Mouse (Mus musculus) liver, adult 2 months (tissue): ENCODE results near the gene Gna13. TPM values are rescaled to one million over a fixed set of nuclear protein-coding genes. Genes with fewer than 3 reads are reported as not detected.

Experiments
- DNase-seq: peaks from one replicate; pipeline ENCODE4 v3.0.0-alpha.2; 2011; ENCODE audit warnings: low read depth, low spot score; ENCODE audit errors: extremely low read depth
- H3K27ac ChIP-seq: fragments of 200-500 bp; replicated peaks from 2 replicates; pipeline ENCODE4 v1.5.1; 2012; ENCODE audit warnings: low read depth, mild to moderate bottlenecking, control low read depth, inconsistent platforms, low read length; ENCODE audit not compliant: insufficient read depth
- H3K27me3 ChIP-seq: fragments of 200-500 bp; 2 replicates; pipeline ENCODE4 v1.6.1; 2012; ENCODE audit warnings: mild to moderate bottlenecking, moderate library complexity, low read length, inconsistent platforms; ENCODE audit not compliant: control insufficient read depth, insufficient read depth
- H3K36me3 ChIP-seq: fragments of 200-500 bp; 2 replicates; pipeline ENCODE4 v1.6.1; 2012; ENCODE audit warnings: low read length, inconsistent platforms; ENCODE audit not compliant: control insufficient read depth, insufficient read depth
- H3K4me1 ChIP-seq: fragments of 200-500 bp; 2 replicates; pipeline ENCODE4 v1.6.1; 2011; ENCODE audit warnings: low read length; ENCODE audit not compliant: control insufficient read depth, insufficient read depth
- H3K4me3 ChIP-seq: fragments of 200-500 bp; 2 replicates; pipeline ENCODE4 v1.5.1; 2011; ENCODE audit warnings: low read depth, mild to moderate bottlenecking, control low read depth, low read length, moderate library complexity; ENCODE audit not compliant: insufficient read depth
- H3K79me2 ChIP-seq: fragments of 200-500 bp; 2 replicates; pipeline ENCODE4 v1.6.1; 2012; ENCODE audit warnings: inconsistent platforms, mild to moderate bottlenecking, low read length, moderate library complexity; ENCODE audit not compliant: control insufficient read depth, insufficient read depth
- H3K9ac ChIP-seq: fragments of 200-500 bp; 2 replicates; pipeline ENCODE4 v1.6.1; 2012; ENCODE audit warnings: low read depth, mild to moderate bottlenecking, control low read depth, inconsistent platforms, low read length
- CTCF ChIP-seq: fragments of 200-500 bp; IDR thresholded peaks from 2 replicates; pipeline ENCODE4 v1.5.1; 2011; ENCODE audit warnings: low read depth, low read length, control low read depth
- POLR2A ChIP-seq: fragments of 200-500 bp; IDR thresholded peaks from 2 replicates; pipeline ENCODE4 v1.6.1; 2011; ENCODE audit warnings: low read length, control low read depth; ENCODE audit not compliant: insufficient read depth; ENCODE audit errors: extremely low read depth
- WGBS: fragments of 180-500 bp; shearing (Covaris S2); methylation state at CpG from one replicate; pipeline ENCODE4 v1.1.7; 2018; 5-methylcytosine and 5-hydroxymethylcytosine counted together
- polyA plus RNA-seq: library from polyadenylated mRNA; depleted of rRNA; stranded (reverse); fragments of >200 nt; gene quantifications from 2 replicates; pipeline ENCODE4 v1.2.3, GENCODE M21; 2012
- total RNA-seq: library from RNA; depleted of rRNA; stranded (reverse); fragments of >200 nt; gene quantifications from 2 replicates; pipeline ENCODE4 v1.2.3, GENCODE M21; 2014

The Gna13 gene
- total and polyA plus RNA-seq, 2 experiments: 13.7 to 18.0 TPM

DNA sequence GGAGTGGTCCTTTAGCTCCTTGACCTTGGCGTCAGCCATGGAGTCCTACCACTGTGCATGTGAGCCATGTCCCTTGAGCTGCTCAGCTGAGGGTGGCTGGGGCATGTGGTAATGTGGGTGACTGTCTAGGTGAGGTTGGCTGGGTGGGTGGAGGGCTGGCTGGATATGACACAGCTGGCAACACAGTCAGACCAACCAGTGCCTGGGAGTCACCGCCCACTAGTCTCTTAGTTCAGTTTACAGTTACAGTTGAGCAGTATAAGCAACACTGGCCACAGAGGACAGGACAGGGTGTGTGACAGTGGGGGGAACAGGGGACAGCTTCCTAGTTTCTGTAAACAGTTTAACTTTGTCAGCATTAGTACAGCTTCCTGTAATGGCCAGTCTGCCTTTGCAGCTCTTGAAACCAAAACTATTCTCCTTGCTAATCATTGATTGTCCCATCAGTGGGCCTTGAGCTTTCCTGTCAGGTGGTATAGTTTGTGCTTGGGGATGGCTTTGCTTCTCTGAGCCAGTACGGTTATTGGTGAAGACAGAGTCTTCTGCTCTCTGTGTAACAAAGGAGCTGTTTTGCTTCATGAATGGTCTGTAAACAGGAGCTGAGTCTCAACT is 6.5 kb downstream of the Gna13 start:
- TF ChIP-seq POLR2A (no peak), CTCF (no peak)
- peaks cover 2% of the 10 kb centered on the region; the same call in 1 of the 2 replicates for H3K36me3 ChIP-seq
- no peak overlapping the region for H3K9ac ChIP-seq
- H3K27me3 ChIP-seq: no peaks in the 10 kb centered on the region
- WGBS: 37% methylated on average over 3 of the region's 3 CpGs
- peaks cover 52% of the 10 kb centered on the region for H3K79me2 ChIP-seq
- H3K4me3 ChIP-seq: no peak overlapping the region
- peak overlapping the region; percentile 2; the same call in 1 of the 2 replicates for H3K27ac ChIP-seq
- peaks cover 23% of the 10 kb centered on the region for H3K4me1 ChIP-seq
- peak; percentile 52 for DNase-seq

DNA sequence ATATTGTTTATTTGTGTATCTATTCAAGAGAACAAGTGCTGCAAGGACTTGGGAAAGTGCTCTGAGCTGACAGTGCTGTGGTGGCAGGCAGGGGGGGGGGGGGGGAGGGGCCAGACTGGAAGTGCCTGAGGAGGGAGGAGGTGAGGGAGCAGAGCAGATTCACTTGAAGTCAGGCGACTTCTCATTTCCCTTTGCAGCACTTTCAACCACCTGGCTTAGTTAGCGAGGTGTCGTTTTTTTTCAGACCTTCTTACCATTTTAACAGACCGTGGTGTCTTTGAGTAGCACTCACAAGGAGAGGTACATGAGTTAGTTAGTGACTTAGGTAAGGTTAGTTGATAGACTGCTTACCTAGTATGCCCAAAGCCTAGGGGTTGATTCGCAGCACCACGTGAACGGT is 12.8 kb downstream of the Gna13 start:
- no peak overlapping the region for H3K9ac ChIP-seq
- H3K36me3 ChIP-seq: no peaks in the 10 kb centered on the region
- peaks cover 19% of the 10 kb centered on the region for H3K4me1 ChIP-seq
- H3K4me3 ChIP-seq: no peak overlapping the region
- H3K27me3 ChIP-seq: no peaks in the 10 kb centered on the region
- no peak for TF ChIP-seq POLR2A
- TF ChIP-seq CTCF: no peak
- peaks cover 51% of the 10 kb centered on the region for H3K79me2 ChIP-seq
- H3K27ac ChIP-seq: no peak overlapping the region
- no peak for DNase-seq
- 80% methylated on average over 7 of the region's 7 CpGs for WGBS

DNA sequence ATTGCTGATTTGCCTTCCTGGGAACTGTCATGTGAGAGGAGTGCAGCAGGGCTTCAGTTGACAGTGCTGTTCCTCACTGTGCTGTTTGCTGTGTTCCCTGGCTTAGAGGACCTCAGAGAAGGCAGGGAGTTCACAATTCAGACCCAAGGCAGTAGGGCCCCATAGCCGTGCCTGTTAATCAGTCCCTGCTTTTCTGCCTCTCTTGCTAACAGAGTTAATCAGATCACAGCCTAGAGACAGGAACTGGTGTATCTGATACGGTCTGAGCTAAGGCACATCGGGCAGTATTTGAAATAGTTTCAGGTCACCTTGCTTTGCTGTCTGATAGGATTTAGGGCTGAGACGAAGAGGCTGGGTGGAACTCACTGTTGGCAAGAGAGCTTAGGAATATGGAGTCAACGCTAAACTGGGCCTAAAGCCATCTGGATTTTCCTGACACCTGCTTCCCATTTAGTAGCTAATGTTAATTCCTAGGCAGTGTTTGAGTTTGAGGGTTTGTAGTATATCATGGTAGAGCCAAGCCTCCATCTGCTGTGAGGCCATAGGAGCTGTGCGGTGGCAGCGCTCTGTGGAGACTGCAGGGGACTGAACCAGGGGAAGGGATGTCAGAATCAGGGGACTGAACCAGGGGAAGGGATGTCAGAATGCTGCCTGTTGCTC is 14.0 kb downstream of the Gna13 start:
- 51% methylated on average over 7 of the region's 7 CpGs for WGBS
- H3K4me1 ChIP-seq: peaks cover 19% of the 10 kb centered on the region

DNA sequence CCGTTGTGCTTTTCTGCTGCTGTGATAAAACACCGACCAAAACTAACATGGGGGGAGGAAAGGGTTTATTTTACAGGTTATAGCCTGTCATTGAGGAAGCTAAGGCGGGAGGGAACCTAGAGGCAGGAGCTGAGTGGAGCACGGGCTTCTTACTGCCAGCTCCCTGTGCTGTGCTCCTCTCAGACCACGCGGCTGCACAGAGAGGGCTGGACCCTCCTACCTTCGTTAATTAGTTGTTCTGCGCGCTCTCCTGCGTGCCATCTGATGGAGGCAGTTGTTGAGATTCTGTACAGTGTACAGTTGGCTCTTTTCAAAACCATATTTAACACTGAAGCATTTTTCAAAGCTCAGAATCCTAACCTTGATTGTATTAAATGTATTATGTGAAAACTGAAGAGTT is 14.8 kb downstream of the Gna13 start:
- Histone ChIP-seq H3K36me3 (peaks cover 2% of the 10 kb centered on the region; the same call in 1 of the 2 replicates), H3K9ac (no peak overlapping the region), H3K27me3 (no peaks in the 10 kb centered on the region), H3K79me2 (peaks cover 41% of the 10 kb centered on the region), H3K27ac (no peak overlapping the region), H3K4me3 (no peak overlapping the region), H3K4me1 (peaks cover 19% of the 10 kb centered on the region)
- WGBS: 63% methylated on average over 10 of the region's 10 CpGs
- DNase-seq: no peak
- no peak for TF ChIP-seq CTCF
- no peak for TF ChIP-seq POLR2A

More for the DNA sequence above, 14.0 kb downstream of the Gna13 start:
- no peak overlapping the region for H3K9ac ChIP-seq
- H3K4me3 ChIP-seq: no peak overlapping the region
- peaks cover 2% of the 10 kb centered on the region; the same call in 1 of the 2 replicates for H3K36me3 ChIP-seq
- no peak overlapping the region for H3K27ac ChIP-seq
- no peak for TF ChIP-seq POLR2A
- no peak for TF ChIP-seq CTCF
- H3K27me3 ChIP-seq: no peaks in the 10 kb centered on the region
- H3K79me2 ChIP-seq: peaks cover 42% of the 10 kb centered on the region
- no peak for DNase-seq

- H3K27me3 ChIP-seq: no peaks in the 10 kb centered on the region
- TF ChIP-seq POLR2A (no peak), CTCF (no peak)
- peaks cover 2% of the 10 kb centered on the region; the same call in 1 of the 2 replicates for H3K36me3 ChIP-seq
- WGBS: 46% methylated on average over 7 of the region's 7 CpGs
- DNase-seq: no peak
- H3K9ac ChIP-seq: no peak overlapping the region
- no peak overlapping the region for H3K4me3 ChIP-seq
- H3K27ac ChIP-seq: no peak overlapping the region
- peaks cover 19% of the 10 kb centered on the region for H3K4me1 ChIP-seq
- peaks cover 42% of the 10 kb centered on the region for H3K79me2 ChIP-seq
Observed at GRCm38 (mm10) chr11:109378051-109378450, 15.4 kb downstream of the Gna13 start.

DNA sequence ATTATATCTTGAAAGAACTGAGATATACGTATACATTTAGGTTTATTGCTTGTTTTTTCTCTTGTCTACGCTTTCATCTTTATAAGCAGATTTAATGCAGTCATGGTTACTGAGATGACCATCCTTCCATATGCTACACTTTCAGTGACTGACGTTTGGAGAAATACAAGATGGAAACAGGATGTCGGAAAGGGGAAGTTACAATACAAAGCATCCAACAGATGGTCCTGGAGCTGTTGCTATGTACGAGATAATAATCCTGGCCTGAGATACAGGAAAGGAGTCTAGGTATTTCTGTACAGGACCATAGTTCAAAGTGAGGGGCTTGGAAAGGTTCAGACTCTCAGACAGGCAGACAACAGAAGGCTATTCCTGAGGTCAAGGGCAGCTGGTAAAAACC is 18.0 kb downstream of the Gna13 start:
- TF ChIP-seq POLR2A: no peak
- no peak for TF ChIP-seq CTCF
- no peak for DNase-seq
- no peak overlapping the region for H3K4me3 ChIP-seq
- H3K79me2 ChIP-seq: peaks cover 49% of the 10 kb centered on the region
- peaks cover 15% of the 10 kb centered on the region for H3K4me1 ChIP-seq
- no peaks in the 10 kb centered on the region for H3K27me3 ChIP-seq
- H3K36me3 ChIP-seq: peaks cover 2% of the 10 kb centered on the region; the same call in 1 of the 2 replicates
- no peak overlapping the region for H3K9ac ChIP-seq
- WGBS: 82% methylated on average over 5 of the region's 5 CpGs
- H3K27ac ChIP-seq: no peak overlapping the region
